Mouse (Mus musculus): ENCODE measurements around the gene Muc13.

The Muc13 gene

DNA sequence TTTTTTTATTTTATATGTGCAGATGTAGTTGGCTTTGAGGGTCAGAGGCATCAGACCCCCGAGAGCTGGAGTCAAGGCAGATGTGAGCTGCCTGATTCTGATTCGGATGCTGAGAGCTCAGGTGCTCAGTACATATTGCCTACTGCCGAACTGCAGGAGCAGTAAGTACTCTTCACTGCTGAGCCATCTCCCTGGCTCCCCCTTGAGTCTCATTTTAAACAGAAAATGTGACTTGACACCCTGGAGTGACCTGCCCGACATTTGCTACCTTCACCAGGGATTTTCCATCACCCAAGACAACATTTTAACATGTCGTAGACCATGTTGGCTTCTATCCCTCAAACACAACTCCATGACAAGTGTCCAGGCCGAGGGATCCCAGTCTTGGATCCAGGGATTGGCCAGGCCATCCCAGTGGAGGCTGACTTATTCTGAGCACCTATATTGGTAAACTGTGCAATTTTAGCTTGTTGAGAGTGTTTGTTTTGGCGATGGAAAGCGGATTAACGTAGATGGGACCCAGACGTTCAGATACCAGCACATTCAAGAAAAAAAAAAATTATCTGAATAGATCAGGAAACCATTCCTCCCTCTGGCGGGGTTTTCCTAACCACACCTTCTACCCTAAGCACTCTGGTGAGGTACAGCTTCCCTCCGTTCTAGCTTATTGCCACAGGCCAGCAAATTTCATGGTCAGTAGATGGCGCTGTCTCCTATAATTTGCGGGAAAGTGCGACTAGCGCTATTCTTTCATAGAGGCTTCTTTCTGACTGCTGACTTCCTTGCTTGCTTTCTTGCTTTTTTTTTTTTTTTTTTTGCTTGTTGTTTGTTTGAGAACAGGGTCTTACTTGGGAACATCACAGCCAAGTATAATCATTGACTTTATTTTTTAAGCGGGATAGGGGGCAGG lies 26.7 kb downstream of the Muc13 start:
- in situ Hi-C loops (cut with MseI, MboI), result loop anchor here (5.0 to 25.0 kb wide), 4 partner anchors 132 to 292 kb away; no protein-coding TSS in a partner anchor

DNA sequence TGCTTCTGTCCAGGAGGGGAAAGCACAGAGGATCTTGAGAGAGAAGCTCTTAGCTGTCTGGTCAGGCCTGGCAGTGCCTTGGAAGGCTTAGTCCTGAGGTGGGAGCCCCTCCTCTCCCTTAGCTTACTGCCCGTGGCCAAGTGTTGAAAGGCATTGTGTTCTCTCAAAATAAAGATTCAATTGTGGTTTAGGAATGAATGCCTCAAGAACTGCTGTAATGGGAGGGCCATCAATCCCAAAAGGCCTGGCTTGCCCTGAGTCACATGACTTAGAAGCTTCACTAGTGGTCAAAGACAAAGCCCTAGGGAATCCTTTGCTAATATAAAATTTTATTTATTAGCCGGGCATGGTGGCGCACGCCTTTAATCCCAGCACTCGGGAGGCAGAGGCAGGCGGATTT lies 30.8 kb downstream of the Muc13 start:
- in situ Hi-C loops (cut with MseI, MboI), result loop anchor here (5.0 to 25.0 kb wide), 4 partner anchors 128 to 288 kb away; no protein-coding TSS in a partner anchor

DNA sequence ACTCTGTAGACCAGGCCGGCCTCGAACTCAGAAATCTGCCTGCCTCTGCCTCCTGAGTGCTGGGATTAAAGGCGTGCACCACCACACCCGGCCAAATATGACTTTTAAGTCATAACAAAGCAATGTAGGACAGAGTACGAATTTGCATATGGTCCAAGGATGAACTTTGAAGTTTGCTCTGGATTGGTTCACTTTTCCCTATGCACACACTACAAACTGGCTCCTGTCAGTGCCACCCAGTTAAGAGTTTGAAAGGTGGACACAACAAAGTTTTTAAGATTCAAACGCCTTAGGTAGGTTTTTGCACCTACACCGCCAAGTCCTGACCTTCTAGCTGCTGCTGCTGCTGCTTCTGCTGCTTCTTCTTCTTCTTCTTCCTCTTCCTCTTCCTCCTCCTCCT lies 34.7 kb downstream of the Muc13 start:
- in situ Hi-C loops (cut with MseI, MboI), result loop anchor here in 1 of 2 experiments (10.0 kb wide), 2 partner anchors 126 to 266 kb away; no protein-coding TSS in a partner anchor

DNA sequence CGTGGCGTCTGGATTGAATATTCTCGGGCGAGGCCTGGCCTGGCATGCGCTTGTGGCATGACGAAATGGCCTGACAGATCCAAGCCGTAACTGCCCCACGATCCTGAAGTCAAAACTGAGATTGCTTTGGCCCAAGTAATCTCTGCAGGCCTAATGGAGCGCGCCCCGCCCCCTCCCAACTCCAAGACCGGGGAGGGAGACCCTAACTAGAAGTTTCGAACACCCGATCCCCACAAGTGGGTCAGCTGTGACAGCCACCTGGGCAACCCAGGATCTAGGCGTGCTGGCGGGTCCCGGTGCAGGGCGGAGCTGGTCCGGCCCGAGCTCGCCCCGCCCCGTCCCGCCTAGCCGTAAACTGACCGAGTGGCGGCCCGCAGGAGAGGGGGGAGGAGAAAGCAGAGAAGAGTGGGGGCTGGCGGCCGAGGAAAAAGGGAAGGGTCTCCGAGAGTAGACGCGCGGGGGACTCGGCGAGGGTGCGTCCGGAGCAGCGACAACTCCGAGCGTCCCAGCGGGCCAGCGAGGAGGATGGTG lies 35.5 kb downstream of the Muc13 start, which contains the start of gene Itgb5:
Itgb5 (plus strand) TSS at position 365 of the 531 bp plus-strand sequence.
- in situ Hi-C loops (cut with MseI, MboI), result loop anchor here in 1 of 2 experiments (10.0 kb wide), 2 partner anchors 125 to 265 kb away; no protein-coding TSS in a partner anchor

- in situ Hi-C loops (cut with MseI, MboI), result loop anchor here in 1 of 2 experiments (10.0 kb wide), 2 partner anchors 125 to 265 kb away; no protein-coding TSS in a partner anchor
Observed at GRCm38 (mm10) chr16:33829842-33830511, 36.1 kb downstream of the Muc13 start.

DNA sequence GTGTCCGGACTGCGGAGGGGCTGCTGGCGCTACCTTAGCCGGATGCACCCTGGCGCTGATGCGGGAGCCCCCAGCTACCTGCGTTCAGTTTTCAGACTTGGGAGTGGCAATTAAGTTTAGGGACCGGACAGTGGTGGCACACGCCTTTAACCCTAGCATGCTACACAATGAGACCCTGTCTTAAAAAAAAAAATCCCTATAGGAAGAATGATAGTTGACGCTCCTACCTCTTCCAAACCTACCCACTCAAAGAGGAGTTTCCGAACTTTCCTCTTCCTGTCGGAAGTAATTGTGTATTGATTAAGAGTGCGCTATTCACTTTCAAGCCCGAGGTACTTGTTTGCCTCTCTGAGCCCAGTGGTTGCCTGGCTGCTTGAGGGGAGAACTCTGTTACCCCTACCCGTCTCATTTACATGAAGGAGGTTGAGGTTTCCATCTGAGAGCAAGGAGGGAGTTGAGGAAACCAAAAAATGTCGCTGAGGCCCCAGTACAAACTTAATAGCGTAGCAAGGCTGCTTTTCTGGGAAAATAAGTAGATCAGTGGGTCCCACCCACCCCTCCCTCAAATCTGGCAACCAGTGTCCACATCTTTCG lies 36.8 kb downstream of the Muc13 start:
- in situ Hi-C loops (cut with MseI, MboI), result no loop called here

GRCm38 (mm10) chr16:33832057-33832456 lies 38.2 kb downstream of the Muc13 start:
- in situ Hi-C loops (cut with MseI, MboI), result no loop called here

DNA sequence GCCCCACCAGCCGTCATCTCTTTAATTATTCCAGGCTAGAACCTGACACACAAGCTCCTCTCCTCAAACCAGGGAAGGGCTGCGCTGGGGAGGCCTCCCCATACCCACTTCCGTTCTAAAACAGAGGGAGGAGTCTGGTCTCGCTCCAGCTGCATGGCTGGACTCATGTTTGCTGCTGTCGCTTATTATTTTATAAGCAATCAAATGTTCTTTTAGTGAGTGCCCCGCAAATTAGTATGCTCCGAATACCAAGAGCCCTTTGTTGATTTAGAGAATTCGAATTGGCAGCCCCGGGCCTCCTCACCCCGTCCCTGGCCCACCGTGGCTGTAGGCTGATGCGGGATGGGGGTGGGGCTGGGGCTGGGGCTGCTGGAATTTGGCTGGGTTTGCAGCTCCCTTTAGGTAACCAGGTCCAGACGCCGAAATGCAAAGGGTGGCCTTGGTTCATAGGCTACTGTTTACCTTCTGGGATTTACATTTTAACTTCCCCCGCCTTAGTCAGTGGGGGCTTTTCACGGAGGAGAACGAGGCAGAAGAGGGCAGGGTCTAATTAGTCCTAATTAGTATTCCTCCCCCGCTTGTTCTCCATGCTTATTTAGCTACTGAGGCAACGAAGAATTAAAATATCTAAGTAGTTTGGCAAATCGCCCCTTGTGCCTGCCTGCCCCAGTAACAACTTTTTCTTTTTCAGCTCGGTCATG lies 39.0 kb downstream of the Muc13 start:
- in situ Hi-C loops (cut with MseI, MboI), result no loop called here

DNA sequence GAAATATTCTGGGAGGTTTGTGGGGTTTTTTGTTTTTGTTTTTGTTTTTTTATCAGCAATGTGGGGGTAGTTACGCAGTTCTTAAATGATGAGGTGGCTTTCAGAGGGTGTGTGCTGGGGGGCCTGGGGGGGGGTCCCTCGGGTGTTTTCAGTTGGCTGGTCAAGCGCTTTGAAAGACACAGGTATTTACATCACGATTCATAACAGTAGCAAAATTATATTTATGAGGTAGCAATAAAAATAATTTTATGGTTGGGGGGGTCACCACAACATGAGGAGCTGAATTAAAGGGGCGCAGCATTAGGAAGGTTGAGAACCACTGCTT lies 39.6 kb downstream of the Muc13 start:
- in situ Hi-C loops (cut with MseI, MboI), result no loop called here

- in situ Hi-C loops (cut with MseI, MboI), result no loop called here
Observed at GRCm38 (mm10) chr16:33833781-33834482, 40.1 kb downstream of the Muc13 start.

- in situ Hi-C loops (cut with MseI, MboI), result no loop called here
Observed at GRCm38 (mm10) chr16:33836676-33837075, 42.8 kb downstream of the Muc13 start.

- in situ Hi-C loops (cut with MseI, MboI), result no loop called here
Observed at GRCm38 (mm10) chr16:33837191-33837590, 43.4 kb downstream of the Muc13 start.

GRCm38 (mm10) chr16:33840616-33841015 lies 46.8 kb downstream of the Muc13 start:
- in situ Hi-C loops (cut with MseI, MboI), result no loop called here

- in situ Hi-C loops (cut with MseI, MboI), result no loop called here
Observed at GRCm38 (mm10) chr16:33842081-33842880, 48.4 kb downstream of the Muc13 start.

- in situ Hi-C loops (cut with MseI, MboI), result no loop called here
Observed at GRCm38 (mm10) chr16:33844150-33844611, 50.3 kb downstream of the Muc13 start.

- in situ Hi-C loops (cut with MseI, MboI), result no loop called here
Observed at GRCm38 (mm10) chr16:33844866-33845265, 51.0 kb downstream of the Muc13 start.

- in situ Hi-C loops (cut with MseI, MboI), result no loop called here
Observed at GRCm38 (mm10) chr16:33853271-33853670, 59.4 kb downstream of the Muc13 start.

GRCm38 (mm10) chr16:33858766-33859165 lies 64.9 kb downstream of the Muc13 start:
- in situ Hi-C loops (cut with MseI, MboI), result no loop called here

DNA sequence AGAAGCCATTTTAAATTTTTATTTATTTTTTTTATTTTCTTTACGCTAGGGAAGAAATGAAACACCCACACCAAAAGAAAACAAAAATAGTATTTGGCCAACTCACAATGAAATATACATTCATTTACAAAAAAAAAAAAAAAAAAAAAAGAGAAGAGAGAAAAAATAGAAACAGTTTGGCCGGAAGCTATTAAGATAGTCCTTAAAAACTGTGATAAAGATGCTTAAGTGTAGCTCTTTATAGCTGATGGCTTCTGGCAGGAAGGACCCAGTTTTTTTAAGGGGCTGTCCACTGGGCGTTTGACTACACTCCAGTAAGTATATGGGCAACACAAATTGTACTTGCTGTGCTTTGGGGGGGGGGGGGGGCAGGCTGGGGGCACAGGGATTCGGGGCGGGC lies 65.5 kb downstream of the Muc13 start:
- in situ Hi-C loops (cut with MseI, MboI), result no loop called here

Data from mouse trophoblast stem cell (cell line).